Mouse (Mus musculus) stomach, embryonic 15.5 days (tissue): ENCODE measurements around the gene Opa3. TPM values are rescaled to one million over a fixed set of nuclear protein-coding genes. Genes with fewer than 3 reads are reported as not detected.
A peak's percentile ranks its signal among the peaks of the same experiment; 100 is the strongest.
"Not testable (repeated sequence)": the region's sequence is repeated elsewhere in the genome, so short reads cannot be mapped to it uniquely, and the experiment has no call there.

Experiments
- ATAC-seq: fragments of 200-750 bp; cut with Nextera tagmentation; 2 replicates; pipeline ENCODE4 v1.8.0; 2017; ENCODE audit warnings: low read depth, moderate number of reproducible peaks, moderate TSS enrichment; ENCODE audit not compliant: insufficient read depth, low FRiP score
- H3K27ac ChIP-seq: fragments of 300-500 bp; sonication (generic); 2 replicates; pipeline ENCODE4 v1.5.1; 2015; ENCODE audit warnings: mild to moderate bottlenecking, inconsistent platforms
- H3K27me3 ChIP-seq: fragments of 300-500 bp; sonication (generic); replicated peaks from 2 replicates; pipeline ENCODE4 v1.6.1; 2015; ENCODE audit warnings: inconsistent platforms
- H3K36me3 ChIP-seq: fragments of 300-500 bp; sonication (generic); 2 replicates; pipeline ENCODE4 v1.6.1; 2015; ENCODE audit warnings: inconsistent platforms
- H3K4me1 ChIP-seq: fragments of 300-500 bp; sonication (generic); 2 replicates; pipeline ENCODE4 v1.6.1; 2015; ENCODE audit warnings: inconsistent platforms
- H3K4me2 ChIP-seq: fragments of 300-500 bp; sonication (generic); 2 replicates; pipeline ENCODE4 v1.6.1; 2015; ENCODE audit warnings: mild to moderate bottlenecking, inconsistent platforms
- H3K4me3 ChIP-seq: fragments of 300-500 bp; sonication (generic); replicated peaks from 2 replicates; pipeline ENCODE4 v1.5.1; 2015; ENCODE audit warnings: inconsistent platforms
- H3K9ac ChIP-seq: fragments of 300-500 bp; sonication (generic); 2 replicates; pipeline ENCODE4 v1.6.1; 2015; ENCODE audit warnings: inconsistent platforms
- H3K9me3 ChIP-seq: fragments of 300-500 bp; sonication (generic); 2 replicates; pipeline ENCODE4 v1.6.1; 2016; ENCODE audit warnings: inconsistent platforms
- WGBS: fragments of 180-500 bp; shearing (Covaris S2); methylation state at CpG from one replicate; pipeline ENCODE4 v1.1.7; 2015; 5-methylcytosine and 5-hydroxymethylcytosine counted together
- polyA plus RNA-seq: library from polyadenylated mRNA; unstranded; fragments of >200 nt; fragmentation: Nextera tagmentation; extraction: Ambion mirVana; gene quantifications from 2 replicates; pipeline ENCODE4 v1.2.1, GENCODE M21; 2015

Gene Opa3
- polyA plus RNA-seq, 1 experiment from 2014 or later = 32.3 TPM

DNA sequence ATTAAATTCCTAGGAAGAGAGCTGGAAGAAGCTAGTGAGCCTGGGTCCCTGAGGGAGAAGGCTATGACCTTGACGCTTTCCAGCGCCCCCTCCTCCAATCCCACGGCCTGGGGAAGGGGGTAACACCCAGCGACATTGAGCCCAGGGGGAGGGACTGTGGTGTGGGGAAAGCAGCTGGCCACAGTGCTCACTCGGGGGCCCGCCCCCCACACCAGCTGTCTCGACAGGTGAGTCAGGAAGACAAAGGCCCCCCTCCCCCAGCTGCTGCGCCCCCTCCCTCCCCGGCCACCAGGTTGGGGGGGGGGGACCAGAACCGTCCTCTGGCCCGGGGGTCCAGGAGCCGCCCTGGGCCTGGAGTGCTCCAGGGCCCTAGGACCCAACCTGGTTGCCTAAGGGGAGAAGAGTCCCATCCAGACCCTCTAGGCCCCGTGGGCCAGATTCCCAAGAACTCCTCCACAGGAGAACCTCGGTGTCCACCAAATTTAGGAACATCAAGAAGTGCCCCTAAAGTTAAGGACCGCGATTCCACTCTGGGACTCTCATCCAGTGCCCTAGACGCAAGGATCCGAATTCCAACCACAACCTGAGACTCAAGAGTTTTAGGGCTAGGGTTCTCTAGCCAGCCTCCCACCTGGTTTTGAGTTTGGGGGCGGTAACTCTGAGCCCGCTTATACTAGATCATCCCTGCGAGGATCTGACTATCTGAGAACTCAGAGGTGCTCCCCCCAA lies 42.5 kb downstream of the Opa3 start:
- no peak for ATAC-seq
- no peaks in the 10 kb centered on the region; the same call in 1 of the 2 replicates for H3K36me3 ChIP-seq
- H3K9me3 ChIP-seq = no peaks in the 10 kb centered on the region
- peak overlapping the region; percentile 97 for H3K9ac ChIP-seq
- peaks cover 31% of the 10 kb centered on the region for H3K4me1 ChIP-seq
- WGBS = under 1% methylated on average over 20 of the region's 21 CpGs
- peak overlapping the region; percentile 93 for H3K4me2 ChIP-seq
- H3K27ac ChIP-seq = peak overlapping the region; percentile 99
- H3K27me3 ChIP-seq = no peaks in the 10 kb centered on the region
- peak overlapping the region; percentile 100 for H3K4me3 ChIP-seq

- ATAC-seq = peak; percentile 75
- peak within 1 kb of the TSS; percentile 93 for H3K4me2 ChIP-seq
- peak within 1 kb of the TSS; percentile 99 for H3K27ac ChIP-seq
- no peaks in the 10 kb centered on the region for H3K9me3 ChIP-seq
- H3K4me3 ChIP-seq = peak within 1 kb of the TSS; percentile 100
- no peaks in the 10 kb centered on the region for H3K36me3 ChIP-seq
- H3K4me1 ChIP-seq = peaks cover 22% of the 10 kb centered on the region
- H3K27me3 ChIP-seq = no peaks in the 10 kb centered on the region
- WGBS = under 1% methylated on average over 57 of the region's 62 CpGs
- H3K9ac ChIP-seq = peak within 1 kb of the TSS; percentile 97
Measured at GRCm38 (mm10) chr7:19271238-19272172, 43.4 kb downstream of the Opa3 start, which contains the start of gene Vasp. Gene Vasp, minus strand, starts transcription at chr7:19271817.

- H3K4me3 ChIP-seq = peak overlapping the region; percentile 100
- no peaks in the 10 kb centered on the region for H3K9me3 ChIP-seq
- peaks cover 15% of the 10 kb centered on the region for H3K4me1 ChIP-seq
- H3K4me2 ChIP-seq = peak overlapping the region; percentile 93
- no peaks in the 10 kb centered on the region for H3K27me3 ChIP-seq
- ATAC-seq = peak; percentile 65
- H3K27ac ChIP-seq = peak overlapping the region; percentile 99
- no peaks in the 10 kb centered on the region for H3K36me3 ChIP-seq
- under 1% methylated on average over 34 of the region's 36 CpGs for WGBS
- peak overlapping the region; percentile 97 for H3K9ac ChIP-seq
Measured at GRCm38 (mm10) chr7:19272173-19272764, 44.1 kb downstream of the Opa3 start.

DNA sequence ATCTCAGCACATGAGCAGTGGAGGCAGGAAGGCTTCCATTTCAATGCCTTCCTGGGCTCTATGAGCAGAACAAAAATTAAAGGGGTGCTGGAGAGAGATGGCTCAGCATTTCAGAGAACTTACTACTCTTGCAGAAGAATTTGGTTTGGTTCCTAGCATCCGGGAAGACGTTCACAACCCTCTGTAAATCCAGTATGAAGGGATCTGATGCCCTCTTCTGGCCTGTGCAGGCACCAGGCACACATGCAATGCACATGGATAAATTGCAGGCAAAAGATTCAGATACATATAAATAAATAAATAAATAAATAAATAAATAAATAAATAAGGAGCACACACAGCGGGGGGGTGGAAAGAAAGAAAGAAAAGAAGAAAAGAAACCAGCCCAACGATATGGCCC lies 48.1 kb downstream of the Opa3 start:
- Histone ChIP-seq H3K4me1 (peaks cover 7% of the 10 kb centered on the region), H3K4me2 (no peak overlapping the region), H3K36me3 (no peaks in the 10 kb centered on the region), H3K9ac (no peak overlapping the region), H3K27me3 (peaks cover 35% of the 10 kb centered on the region), H3K4me3 (no peak overlapping the region), H3K27ac (no peak overlapping the region), H3K9me3 (no peaks in the 10 kb centered on the region)
- ATAC-seq = no peak
- WGBS = 44% methylated on average over 4 of the region's 4 CpGs

GRCm38 (mm10) chr7:19279052-19279451 lies 50.9 kb downstream of the Opa3 start:
- Histone ChIP-seq H3K4me3 (peak overlapping the region; percentile 23; the same call in 1 of the 2 replicates), H3K27ac (no peak overlapping the region), H3K36me3 (no peaks in the 10 kb centered on the region), H3K9me3 (no peaks in the 10 kb centered on the region), H3K9ac (no peak overlapping the region), H3K4me1 (peaks cover 22% of the 10 kb centered on the region), H3K27me3 (peaks cover 47% of the 10 kb centered on the region), H3K4me2 (peak overlapping the region; percentile 49)
- no peak for ATAC-seq
- 5% methylated on average over 34 of the region's 34 CpGs for WGBS

DNA sequence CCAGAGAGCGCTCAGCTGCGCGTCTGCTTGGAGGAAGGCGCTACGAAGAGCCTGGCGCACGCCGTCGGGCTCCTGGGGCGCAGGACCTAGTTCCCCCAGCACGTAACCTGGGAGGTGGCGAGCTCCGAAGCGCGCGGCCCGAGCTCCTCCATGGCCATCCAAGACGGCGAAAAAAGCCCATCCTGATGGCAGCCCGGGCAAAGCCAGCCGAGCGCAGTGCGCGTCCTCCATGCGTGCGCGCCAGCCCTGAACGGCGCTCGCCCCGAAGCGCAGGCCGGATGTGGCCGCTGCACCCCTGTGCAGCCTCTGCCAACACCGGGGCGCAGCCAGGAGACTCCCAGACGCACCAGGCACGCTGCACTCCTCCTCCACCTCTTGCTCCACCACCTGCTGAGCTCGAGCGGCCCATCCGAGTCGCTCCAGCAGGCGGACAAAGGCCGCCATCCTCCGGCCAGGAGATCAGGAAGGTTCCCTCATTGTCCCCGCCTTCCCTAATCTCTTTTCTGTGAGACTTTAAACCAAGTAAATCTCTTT lies 51.5 kb downstream of the Opa3 start, which contains the start of gene Ppm1n:
TSS of gene Ppm1n (minus strand) at position 484 of the 534 bp plus-strand sequence.
- under 1% methylated on average over 46 of the region's 46 CpGs for WGBS
- peak within 1 kb of the TSS; percentile 49 for H3K4me2 ChIP-seq
- peaks cover 22% of the 10 kb centered on the region for H3K4me1 ChIP-seq
- H3K36me3 ChIP-seq = no peaks in the 10 kb centered on the region
- no peak within 1 kb of the TSS for H3K27ac ChIP-seq
- H3K9ac ChIP-seq = no peak within 1 kb of the TSS
- H3K4me3 ChIP-seq = peak within 1 kb of the TSS; percentile 23
- ATAC-seq = no peak
- peaks cover 47% of the 10 kb centered on the region for H3K27me3 ChIP-seq
- H3K9me3 ChIP-seq = no peaks in the 10 kb centered on the region

DNA sequence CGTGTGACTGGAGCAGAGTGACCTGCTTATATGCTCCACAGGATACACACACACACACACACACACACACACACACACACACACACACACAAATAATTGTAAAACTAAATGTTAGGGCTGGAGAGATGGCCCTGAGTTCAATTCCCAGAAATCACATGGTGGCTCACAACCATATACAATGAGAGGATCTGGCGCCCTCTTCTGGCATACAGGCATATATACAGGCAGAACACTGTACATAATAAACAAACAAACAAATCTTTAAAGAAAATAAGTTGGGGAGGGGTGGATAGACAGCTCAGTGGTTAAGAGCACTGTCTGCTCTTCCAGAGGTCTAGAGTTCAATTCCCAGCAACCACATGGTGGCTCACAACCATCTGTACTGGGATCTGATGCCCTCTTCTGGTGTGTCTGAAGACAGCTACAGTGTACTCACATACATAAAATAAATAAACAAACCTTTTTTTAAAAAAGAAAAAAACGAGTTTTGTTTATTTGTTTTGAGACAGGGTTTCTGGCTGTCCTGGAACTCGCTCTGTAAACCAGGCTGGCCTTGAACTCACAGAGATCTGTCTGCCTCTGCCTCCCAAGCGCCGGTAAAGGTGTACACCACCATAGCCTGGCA lies 53.7 kb downstream of the Opa3 start:
- Histone ChIP-seq H3K4me1 (peaks cover 22% of the 10 kb centered on the region), H3K27me3 (peaks cover 47% of the 10 kb centered on the region), H3K4me3 (peak overlapping the region; percentile 52), H3K4me2 (peak overlapping the region; percentile 98)
- H3K9ac ChIP-seq, H3K27ac ChIP-seq, H3K36me3 ChIP-seq, ATAC-seq, H3K9me3 ChIP-seq: not testable (repeated sequence)
- WGBS = 34% methylated on average over 6 of the region's 6 CpGs

- Histone ChIP-seq H3K9ac (peak within 1 kb of the TSS; percentile 23; the same call in 1 of the 2 replicates), H3K4me3 (peak within 1 kb of the TSS; percentile 52), H3K9me3 (no peaks in the 10 kb centered on the region), H3K4me1 (peaks cover 22% of the 10 kb centered on the region), H3K4me2 (peak within 1 kb of the TSS; percentile 98), H3K36me3 (no peaks in the 10 kb centered on the region), H3K27ac (0 out of 2 replicates have a peak within 1 kb of the TSS, but pooled peaks have one; percentile 12), H3K27me3 (peaks cover 47% of the 10 kb centered on the region)
- peak; percentile 79 for ATAC-seq
- WGBS = under 1% methylated on average over 37 of the region's 37 CpGs
Measured at GRCm38 (mm10) chr7:19282385-19282784, 54.3 kb downstream of the Opa3 start, which contains the start of gene Rtn2. Gene Rtn2, plus strand, starts transcription at chr7:19282624.

GRCm38 (mm10) chr7:19282791-19283405 lies 54.8 kb downstream of the Opa3 start:
- 2% methylated on average over 29 of the region's 35 CpGs for WGBS
- Histone ChIP-seq H3K36me3 (no peaks in the 10 kb centered on the region), H3K4me3 (peak overlapping the region; percentile 52), H3K27me3 (peaks cover 44% of the 10 kb centered on the region), H3K4me1 (peaks cover 22% of the 10 kb centered on the region), H3K9ac (peak overlapping the region; percentile 23; the same call in 1 of the 2 replicates), H3K4me2 (peak overlapping the region; percentile 98), H3K9me3 (no peaks in the 10 kb centered on the region), H3K27ac (0 out of 2 replicates have a peak overlapping the region, but pooled peaks have one; percentile 12)
- peak; percentile 59 for ATAC-seq

GRCm38 (mm10) chr7:19283406-19283804 lies 55.3 kb downstream of the Opa3 start:
- H3K4me1 ChIP-seq = peaks cover 22% of the 10 kb centered on the region
- peaks cover 39% of the 10 kb centered on the region for H3K27me3 ChIP-seq
- 31% methylated on average over 14 of the region's 14 CpGs for whole genome bisulfite sequencing
- no peak for ATAC-seq
- peak overlapping the region; percentile 98 for H3K4me2 ChIP-seq
- H3K9me3 ChIP-seq = no peaks in the 10 kb centered on the region
- no peak overlapping the region for H3K9ac ChIP-seq
- no peaks in the 10 kb centered on the region for H3K36me3 ChIP-seq
- peak overlapping the region; percentile 52 for H3K4me3 ChIP-seq
- H3K27ac ChIP-seq = no peak overlapping the region
